Mouse (Mus musculus): ENCODE results near the gene Lmna. TPM values are rescaled to one million over a fixed set of nuclear protein-coding genes. Genes with fewer than 3 reads are reported as not detected.

Gene Lmna
- polyA plus RNA-seq, 1 experiment: 30.0 TPM

DNA sequence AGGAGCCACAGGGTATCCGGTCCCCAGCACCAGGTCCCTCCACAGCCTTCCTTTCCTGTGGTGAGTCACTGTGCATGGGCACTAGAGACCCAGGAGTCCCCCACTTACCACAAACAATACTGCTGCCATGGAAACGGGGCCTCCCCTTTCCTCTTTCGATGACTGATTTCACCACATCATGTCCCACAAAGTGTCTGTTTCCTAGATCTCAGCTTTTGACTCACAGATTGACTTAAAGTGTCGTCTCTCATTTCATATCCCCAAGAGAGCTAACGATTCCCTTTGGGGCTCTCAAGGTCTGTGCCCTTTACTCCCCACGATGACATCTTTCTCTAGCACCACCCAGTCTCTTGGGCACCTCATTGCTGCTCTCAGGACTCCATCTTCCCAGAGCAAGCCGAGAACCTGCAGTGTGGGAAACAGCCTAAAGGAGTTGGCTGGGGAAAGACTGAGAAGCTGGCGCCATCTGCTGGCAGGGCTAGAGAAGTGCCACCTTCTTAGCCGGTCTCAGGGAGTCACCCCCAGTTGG, 12.1 kb upstream of the Lmna start:
- no peaks in the 10 kb centered on the region for H3K9me3 ChIP-seq (replicated peaks; ENCODE audit: control insufficient read depth, insufficient read depth, low read length, poor library complexity, severe bottlenecking)
- H3K27me3 ChIP-seq (ENCODE audit: control insufficient read depth, insufficient read depth, low read length, poor library complexity, severe bottlenecking): no peaks in the 10 kb centered on the region
- H3K27ac ChIP-seq (ENCODE audit: insufficient read depth, low read length): no peak overlapping the region
- no peak overlapping the region for H3K9ac ChIP-seq (ENCODE audit: low read depth, poor library complexity, severe bottlenecking)
- H3K36me3 ChIP-seq (ENCODE audit: control insufficient read depth, insufficient read depth, low read length, poor library complexity, severe bottlenecking): peaks cover 18% of the 10 kb centered on the region
- TF ChIP-seq EP300 (IDR thresholded peaks at IDR 0.05; ENCODE audit: insufficient read depth, low read depth, low read length) (no peak), POLR2A (IDR thresholded peaks at IDR 0.05; ENCODE audit: insufficient read depth, low read length) (no peak), CTCF (IDR thresholded peaks at IDR 0.05; ENCODE audit: low read depth, low read length) (peak; percentile 95)
- H3K4me1 ChIP-seq (ENCODE audit: control insufficient read depth, insufficient read depth, low read length): no peaks in the 10 kb centered on the region
- H3K4me3 ChIP-seq (ENCODE audit: low read depth, low read length): no peak overlapping the region

- no peak for TF ChIP-seq POLR2A (IDR thresholded peaks at IDR 0.05; ENCODE audit: insufficient read depth, low read length)
- TF ChIP-seq CTCF (IDR thresholded peaks at IDR 0.05; ENCODE audit: low read depth, low read length): no peak
- no peak for TF ChIP-seq EP300 (IDR thresholded peaks at IDR 0.05; ENCODE audit: insufficient read depth, low read depth, low read length)
- Histone ChIP-seq H3K9ac (ENCODE audit: low read depth, poor library complexity, severe bottlenecking) (no peak overlapping the region), H3K9me3 (replicated peaks; ENCODE audit: control insufficient read depth, insufficient read depth, low read length, poor library complexity, severe bottlenecking) (no peaks in the 10 kb centered on the region), H3K27me3 (ENCODE audit: control insufficient read depth, insufficient read depth, low read length, poor library complexity, severe bottlenecking) (no peaks in the 10 kb centered on the region), H3K36me3 (ENCODE audit: control insufficient read depth, insufficient read depth, low read length, poor library complexity, severe bottlenecking) (peaks cover 18% of the 10 kb centered on the region), H3K4me3 (ENCODE audit: low read depth, low read length) (no peak overlapping the region), H3K27ac (ENCODE audit: insufficient read depth, low read length) (no peak overlapping the region), H3K4me1 (ENCODE audit: control insufficient read depth, insufficient read depth, low read length) (no peaks in the 10 kb centered on the region)
Observed at GRCm38 (mm10) chr3:88521156-88521555, 11.4 kb upstream of the Lmna start.

DNA sequence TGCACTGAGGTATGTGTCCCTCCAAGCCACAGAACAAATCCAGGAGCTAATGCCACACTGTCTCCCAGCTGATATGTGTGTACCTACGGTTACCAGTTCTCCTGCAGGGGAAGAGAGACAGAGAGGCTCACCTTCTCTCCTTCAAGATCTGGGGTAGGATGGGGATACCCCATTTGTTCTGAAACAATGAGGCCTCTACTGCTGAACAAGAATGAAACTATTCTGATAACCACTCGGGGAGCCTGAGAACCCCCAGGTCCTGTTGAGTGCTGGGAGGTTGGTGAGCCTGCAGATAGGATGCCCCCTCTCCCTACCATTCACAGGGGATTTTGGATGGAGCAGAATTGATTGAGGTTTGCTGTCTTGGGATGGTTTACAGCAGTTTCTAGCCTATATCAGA, 10.3 kb upstream of the Lmna start:
- peaks cover 7% of the 10 kb centered on the region for H3K4me1 ChIP-seq (ENCODE audit: control insufficient read depth, insufficient read depth, low read length)
- H3K27me3 ChIP-seq (ENCODE audit: control insufficient read depth, insufficient read depth, low read length, poor library complexity, severe bottlenecking): no peaks in the 10 kb centered on the region
- TF ChIP-seq POLR2A (IDR thresholded peaks at IDR 0.05; ENCODE audit: insufficient read depth, low read length): no peak
- no peak for TF ChIP-seq EP300 (IDR thresholded peaks at IDR 0.05; ENCODE audit: insufficient read depth, low read depth, low read length)
- no peak for TF ChIP-seq CTCF (IDR thresholded peaks at IDR 0.05; ENCODE audit: low read depth, low read length)

DNA sequence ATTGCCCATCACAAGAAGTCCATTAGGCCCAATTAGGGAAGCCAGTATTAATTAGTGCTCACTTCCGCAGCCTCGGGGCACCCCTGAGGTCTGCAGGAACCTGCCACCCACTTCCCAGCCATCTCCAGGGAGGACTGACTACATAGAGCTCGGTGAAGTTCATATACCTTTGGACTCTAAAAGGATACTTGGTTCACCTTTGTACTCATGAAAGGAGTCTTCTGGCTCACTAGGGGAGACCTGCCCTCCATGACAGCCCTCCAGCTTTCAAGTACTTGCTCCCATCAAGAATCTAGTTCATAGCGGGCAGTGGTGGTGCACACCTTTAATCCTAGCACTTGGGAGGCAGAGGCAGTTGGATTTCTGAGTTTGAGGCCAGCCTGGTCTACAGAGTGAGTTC, 8.7 kb upstream of the Lmna start:
- H3K4me1 ChIP-seq (ENCODE audit: control insufficient read depth, insufficient read depth, low read length): peaks cover 16% of the 10 kb centered on the region
- no peaks in the 10 kb centered on the region for H3K9me3 ChIP-seq (replicated peaks; ENCODE audit: control insufficient read depth, insufficient read depth, low read length, poor library complexity, severe bottlenecking)
- no peak overlapping the region for H3K27ac ChIP-seq (ENCODE audit: insufficient read depth, low read length)
- no peak overlapping the region for H3K9ac ChIP-seq (ENCODE audit: low read depth, poor library complexity, severe bottlenecking)
- no peaks in the 10 kb centered on the region for H3K27me3 ChIP-seq (ENCODE audit: control insufficient read depth, insufficient read depth, low read length, poor library complexity, severe bottlenecking)
- no peaks in the 10 kb centered on the region for H3K36me3 ChIP-seq (ENCODE audit: control insufficient read depth, insufficient read depth, low read length, poor library complexity, severe bottlenecking)
- H3K4me3 ChIP-seq (ENCODE audit: low read depth, low read length): no peak overlapping the region
- TF ChIP-seq POLR2A (IDR thresholded peaks at IDR 0.05; ENCODE audit: insufficient read depth, low read length) (no peak), CTCF (IDR thresholded peaks at IDR 0.05; ENCODE audit: low read depth, low read length) (no peak), EP300 (IDR thresholded peaks at IDR 0.05; ENCODE audit: insufficient read depth, low read depth, low read length) (no peak)

More for the DNA sequence above, 10.3 kb upstream of the Lmna start:
- Histone ChIP-seq H3K9ac (ENCODE audit: low read depth, poor library complexity, severe bottlenecking) (no peak overlapping the region), H3K4me3 (ENCODE audit: low read depth, low read length) (no peak overlapping the region), H3K36me3 (ENCODE audit: control insufficient read depth, insufficient read depth, low read length, poor library complexity, severe bottlenecking) (peaks cover 12% of the 10 kb centered on the region), H3K9me3 (replicated peaks; ENCODE audit: control insufficient read depth, insufficient read depth, low read length, poor library complexity, severe bottlenecking) (no peaks in the 10 kb centered on the region), H3K27ac (ENCODE audit: insufficient read depth, low read length) (no peak overlapping the region)

- Histone ChIP-seq H3K36me3 (ENCODE audit: control insufficient read depth, insufficient read depth, low read length, poor library complexity, severe bottlenecking) (no peaks in the 10 kb centered on the region), H3K27ac (ENCODE audit: insufficient read depth, low read length) (no peak overlapping the region), H3K9ac (ENCODE audit: low read depth, poor library complexity, severe bottlenecking) (no peak overlapping the region), H3K27me3 (ENCODE audit: control insufficient read depth, insufficient read depth, low read length, poor library complexity, severe bottlenecking) (no peaks in the 10 kb centered on the region), H3K4me3 (ENCODE audit: low read depth, low read length) (no peak overlapping the region), H3K9me3 (replicated peaks; ENCODE audit: control insufficient read depth, insufficient read depth, low read length, poor library complexity, severe bottlenecking) (no peaks in the 10 kb centered on the region), H3K4me1 (ENCODE audit: control insufficient read depth, insufficient read depth, low read length) (peaks cover 27% of the 10 kb centered on the region)
- TF ChIP-seq EP300 (IDR thresholded peaks at IDR 0.05; ENCODE audit: insufficient read depth, low read depth, low read length) (no peak), CTCF (IDR thresholded peaks at IDR 0.05; ENCODE audit: low read depth, low read length) (no peak), POLR2A (IDR thresholded peaks at IDR 0.05; ENCODE audit: insufficient read depth, low read length) (no peak)
Observed at GRCm38 (mm10) chr3:88516407-88516806, 6.7 kb upstream of the Lmna start.

DNA sequence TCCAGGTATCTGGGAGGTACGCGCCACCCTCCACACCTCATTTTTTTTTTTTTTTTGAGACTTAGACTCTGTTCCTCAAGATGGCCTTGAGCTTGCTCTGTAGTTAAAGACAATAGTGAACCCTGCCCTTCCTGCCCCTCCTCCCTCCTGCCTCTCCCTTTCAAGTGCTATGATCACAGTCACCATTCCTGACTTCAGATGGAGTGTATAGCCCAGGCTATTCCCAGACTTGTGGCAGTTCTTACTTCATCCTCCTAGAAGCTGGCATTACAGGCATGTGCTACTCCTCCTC, 5.3 kb upstream of the Lmna start:
- no peak overlapping the region for H3K4me3 ChIP-seq (ENCODE audit: low read depth, low read length)
- no peak for TF ChIP-seq POLR2A (IDR thresholded peaks at IDR 0.05; ENCODE audit: insufficient read depth, low read length)
- no peak for TF ChIP-seq EP300 (IDR thresholded peaks at IDR 0.05; ENCODE audit: insufficient read depth, low read depth, low read length)
- no peak for TF ChIP-seq CTCF (IDR thresholded peaks at IDR 0.05; ENCODE audit: low read depth, low read length)
- H3K9ac ChIP-seq (ENCODE audit: low read depth, poor library complexity, severe bottlenecking): no peak overlapping the region
- H3K27ac ChIP-seq (ENCODE audit: insufficient read depth, low read length): no peak overlapping the region
- peaks cover 33% of the 10 kb centered on the region for H3K4me1 ChIP-seq (ENCODE audit: control insufficient read depth, insufficient read depth, low read length)
- H3K9me3 ChIP-seq (replicated peaks; ENCODE audit: control insufficient read depth, insufficient read depth, low read length, poor library complexity, severe bottlenecking): no peaks in the 10 kb centered on the region
- H3K27me3 ChIP-seq (ENCODE audit: control insufficient read depth, insufficient read depth, low read length, poor library complexity, severe bottlenecking): no peaks in the 10 kb centered on the region
- H3K36me3 ChIP-seq (ENCODE audit: control insufficient read depth, insufficient read depth, low read length, poor library complexity, severe bottlenecking): no peaks in the 10 kb centered on the region
